Mouse (Mus musculus) NIH3T3 (cell line): Measurements from ENCODE around the gene Traf3ip3.

Source experiments
- DNase-seq: peaks from one replicate; pipeline ENCODE4 v3.0.0-alpha.2; 2012; ENCODE audit warnings: low read depth

Gene Traf3ip3

GRCm38 (mm10) chr1:193201383-193201778 lies at the start of gene Traf3ip3:
Gene Traf3ip3, minus strand, starts transcription at chr1:193201703.
- no peak for DNase-seq

- no peak for DNase-seq
These were observed 48.5 kb upstream of the Traf3ip3 start for GRCm38 (mm10) chr1:193250026-193250425.

- DNase-seq, result no peak
These were observed 42.7 kb upstream of the Traf3ip3 start for GRCm38 (mm10) chr1:193244235-193244634.

- peak; percentile 7 for DNase-seq
These were observed 42.2 kb upstream of the Traf3ip3 start for GRCm38 (mm10) chr1:193243571-193244193.

GRCm38 (mm10) chr1:193242863-193243262 lies 41.4 kb upstream of the Traf3ip3 start:
- peak; percentile 9 for DNase-seq

GRCm38 (mm10) chr1:193242238-193242637 lies 40.7 kb upstream of the Traf3ip3 start:
- peak; percentile 87 for DNase-seq

GRCm38 (mm10) chr1:193241436-193241835 lies 39.9 kb upstream of the Traf3ip3 start:
- DNase-seq, result no peak

GRCm38 (mm10) chr1:193238426-193238825 lies 36.9 kb upstream of the Traf3ip3 start:
- no peak for DNase-seq

GRCm38 (mm10) chr1:193234930-193235329 lies 33.4 kb upstream of the Traf3ip3 start:
- peak; percentile 49 for DNase-seq

- no peak for DNase-seq
These were observed 32.7 kb upstream of the Traf3ip3 start for GRCm38 (mm10) chr1:193234130-193234645.

GRCm38 (mm10) chr1:193232732-193233131 lies 31.2 kb upstream of the Traf3ip3 start:
- DNase-seq, result no peak

GRCm38 (mm10) chr1:193230935-193231334 lies 29.4 kb upstream of the Traf3ip3 start:
- no peak for DNase-seq

- no peak for DNase-seq
These were observed 29.0 kb upstream of the Traf3ip3 start for GRCm38 (mm10) chr1:193230531-193230930.

- no peak for DNase-seq
These were observed 28.1 kb upstream of the Traf3ip3 start for GRCm38 (mm10) chr1:193229570-193229969.

- DNase-seq, result no peak
These were observed 26.0 kb upstream of the Traf3ip3 start for GRCm38 (mm10) chr1:193227537-193227936.

- DNase-seq, result peak; percentile 6
These were observed 25.4 kb upstream of the Traf3ip3 start for GRCm38 (mm10) chr1:193226724-193227522.

- no peak for DNase-seq
These were observed 24.6 kb upstream of the Traf3ip3 start for GRCm38 (mm10) chr1:193226114-193226513.

- DNase-seq, result no peak
These were observed 24.0 kb upstream of the Traf3ip3 start for GRCm38 (mm10) chr1:193225531-193225930.

- no peak for DNase-seq
These were observed 18.9 kb upstream of the Traf3ip3 start for GRCm38 (mm10) chr1:193220408-193220807.

GRCm38 (mm10) chr1:193216000-193216399 lies 14.5 kb upstream of the Traf3ip3 start:
- no peak for DNase-seq

GRCm38 (mm10) chr1:193214053-193214452 lies 12.6 kb upstream of the Traf3ip3 start:
- no peak for DNase-seq

GRCm38 (mm10) chr1:193211371-193211770 lies 9.9 kb upstream of the Traf3ip3 start:
- DNase-seq, result no peak

GRCm38 (mm10) chr1:193208178-193208577 lies 6.7 kb upstream of the Traf3ip3 start:
- peak; percentile 30 for DNase-seq
